Mouse (Mus musculus) liver, embryonic 14.5 days (tissue): ENCODE measurements at regions not wholly inside any gene's neighbourhood (a gene's known extent, or its start where the extent isn't known, plus 50 kb on each side); places are given as distances from the start of the nearest gene placed in this dataset.

ENCODE experiments used
- ATAC-seq: fragments of 200-750 bp; cut with Nextera tagmentation; 2 replicates; pipeline ENCODE4 v1.8.0; 2017; ENCODE audit warnings: moderate number of reproducible peaks, mild to moderate bottlenecking, moderate library complexity; ENCODE audit not compliant: insufficient read depth
- DNase-seq, 3 experiments: peaks; one replicate each; pipeline ENCODE4 v3.0.0-alpha.2; 2012 to 2013; ENCODE audit warnings: low read depth in 3 of 3, low spot score in 3 of 3
- H3K27ac ChIP-seq: fragments of 300-500 bp; sonication (generic); 2 replicates; pipeline ENCODE4 v1.5.1; 2014; ENCODE audit warnings: moderate library complexity, mild to moderate bottlenecking, control low read depth, inconsistent platforms
- H3K27me3 ChIP-seq: fragments of 300-500 bp; sonication (generic); 2 replicates; pipeline ENCODE4 v1.6.1; 2014; ENCODE audit warnings: mild to moderate bottlenecking, low read length, moderate library complexity; ENCODE audit not compliant: control insufficient read depth, insufficient read depth
- H3K36me3 ChIP-seq: fragments of 300-500 bp; sonication (generic); replicated peaks from 2 replicates; pipeline ENCODE4 v1.6.1; 2014; ENCODE audit warnings: low read depth; ENCODE audit not compliant: control insufficient read depth, insufficient read depth
- H3K4me1 ChIP-seq, 2 experiments: fragments of 200-500 bp in 1 of 2; fragments of 300-500 bp in 1 of 2; sonication (generic) in 1 of 2; replicated peaks; 2 replicates each; pipeline ENCODE4 v1.6.1; 2012 to 2014; ENCODE audit warnings: antibody characterized with exemption in 1 of 2, inconsistent platforms in 1 of 2, low read length in 1 of 2; ENCODE audit not compliant: control insufficient read depth in 2 of 2, insufficient read depth in 2 of 2
- H3K4me2 ChIP-seq: fragments of 300-500 bp; sonication (generic); 2 replicates; pipeline ENCODE4 v1.6.1; 2014; ENCODE audit warnings: low read depth, mild to moderate bottlenecking, control low read depth, moderate library complexity
- H3K4me3 ChIP-seq, 2 experiments: fragments of 200-500 bp in 1 of 2; fragments of 300-500 bp in 1 of 2; sonication (generic) in 1 of 2; 2 replicates each; pipeline ENCODE4 v1.5.1; 2012 to 2014; ENCODE audit warnings: low read depth in 2 of 2, low read length in 2 of 2, mild to moderate bottlenecking in 2 of 2, control low read depth in 1 of 2, inconsistent platforms in 1 of 2, moderate library complexity in 1 of 2; ENCODE audit not compliant: insufficient read depth in 1 of 2
- H3K9ac ChIP-seq: fragments of 300-500 bp; sonication (generic); replicated peaks from 2 replicates; pipeline ENCODE4 v1.6.1; 2014; ENCODE audit warnings: mild to moderate bottlenecking, control low read depth, moderate library complexity
- H3K9me3 ChIP-seq: fragments of 300-500 bp; sonication (generic); 2 replicates; pipeline ENCODE4 v1.6.1; 2016; ENCODE audit warnings: low read length, mixed read lengths; ENCODE audit not compliant: control insufficient read depth
- CTCF ChIP-seq: IDR thresholded peaks from 2 replicates; pipeline ENCODE4 v1.5.1; 2016; ENCODE audit warnings: antibody characterized with exemption, low read depth, control low read depth
- EP300 ChIP-seq: IDR thresholded peaks from 2 replicates; pipeline ENCODE4 v1.6.1; 2016; ENCODE audit warnings: antibody characterized with exemption, low read depth
- WGBS: fragments of 180-500 bp; shearing (Covaris S2); extraction: QIAGEN DNeasy Blood & Tissue Kit; methylation state at CpG from one replicate; pipeline ENCODE4 v1.1.7; 2014; ENCODE audit not compliant: insufficient replicate concordance; 5-methylcytosine and 5-hydroxymethylcytosine counted together

DNA sequence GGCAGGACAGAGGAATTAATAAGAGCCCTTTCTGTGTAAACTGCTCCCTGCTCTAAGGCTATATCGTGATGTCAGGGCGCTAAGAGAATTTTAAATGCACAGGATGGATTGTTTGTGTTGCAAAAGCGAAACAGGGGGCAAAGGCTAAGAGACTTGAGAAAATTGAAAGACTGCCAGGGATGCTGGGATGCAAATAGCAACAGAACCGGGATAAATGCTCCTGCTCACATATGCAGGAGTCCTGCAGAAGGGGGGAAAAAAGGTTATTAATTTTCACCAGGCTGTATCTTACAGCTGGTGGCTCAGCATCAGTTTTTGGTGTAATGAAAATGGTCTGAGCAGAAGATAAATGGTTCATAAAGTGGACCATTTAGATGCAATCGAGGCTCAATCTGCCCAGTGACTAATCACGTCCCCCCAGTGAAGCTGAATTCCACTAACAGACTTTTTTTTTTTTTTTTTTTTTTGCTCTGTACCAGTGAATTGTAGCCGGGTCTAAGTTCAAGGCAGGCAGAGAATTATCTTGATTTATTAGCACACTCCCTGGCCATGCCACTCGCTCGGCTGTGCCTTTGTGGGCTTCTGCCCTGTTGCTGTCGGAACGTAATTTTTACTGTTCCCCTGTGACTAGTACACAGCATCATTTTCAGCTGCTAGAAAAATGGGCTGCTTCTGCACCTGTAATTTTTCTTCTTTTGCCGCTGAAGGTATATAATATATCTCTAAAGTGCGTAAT, 222.9 kb upstream of the Pou3f3 start:
- ATAC-seq = no peak
- no peak overlapping the region for H3K4me2 ChIP-seq
- no peaks in the 10 kb centered on the region for H3K9me3 ChIP-seq
- H3K4me3 ChIP-seq = no peak overlapping the region
- 57% methylated on average over 13 of the region's 13 CpGs for WGBS
- TF ChIP-seq EP300 = no peak
- no peak for TF ChIP-seq CTCF
- no peaks in the 10 kb centered on the region for H3K36me3 ChIP-seq
- H3K9ac ChIP-seq = no peak overlapping the region
- no peaks in the 10 kb centered on the region; a peak in 1 of 4 replicates for H3K4me1 ChIP-seq
- no peak for DNase-seq
- no peaks in the 10 kb centered on the region for H3K27me3 ChIP-seq
- no peak overlapping the region for H3K27ac ChIP-seq

DNA sequence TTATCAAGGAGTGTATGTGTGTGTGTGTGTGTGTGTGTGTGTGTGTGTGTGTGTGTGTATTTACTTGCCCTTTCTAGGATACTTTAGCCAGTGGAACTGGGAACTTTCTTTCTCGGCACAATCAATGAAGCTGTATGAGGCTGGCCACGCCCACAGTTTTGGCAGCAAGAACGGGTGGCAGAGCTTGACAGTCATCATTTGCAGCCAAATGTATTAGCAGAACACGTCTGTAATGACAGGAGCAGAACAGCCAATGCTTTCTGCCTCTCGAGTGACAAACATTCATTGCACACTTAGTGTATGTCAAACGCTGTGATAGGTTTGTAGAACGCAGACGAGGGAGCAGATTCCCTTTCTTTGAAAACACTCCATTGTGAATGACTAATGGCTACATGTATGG, 221.4 kb upstream of the Pou3f3 start:
- Histone ChIP-seq H3K36me3 (no peaks in the 10 kb centered on the region), H3K9ac (no peak overlapping the region), H3K4me3 (no peak overlapping the region), H3K4me1 (no peaks in the 10 kb centered on the region; a peak in 1 of 4 replicates), H3K27ac (no peak overlapping the region), H3K9me3 (no peaks in the 10 kb centered on the region), H3K4me2 (no peak overlapping the region), H3K27me3 (no peaks in the 10 kb centered on the region)
- TF ChIP-seq EP300 (no peak), CTCF (no peak)
- no peak for DNase-seq
- ATAC-seq = no peak
- 57% methylated on average over 8 of the region's 8 CpGs for WGBS

DNA sequence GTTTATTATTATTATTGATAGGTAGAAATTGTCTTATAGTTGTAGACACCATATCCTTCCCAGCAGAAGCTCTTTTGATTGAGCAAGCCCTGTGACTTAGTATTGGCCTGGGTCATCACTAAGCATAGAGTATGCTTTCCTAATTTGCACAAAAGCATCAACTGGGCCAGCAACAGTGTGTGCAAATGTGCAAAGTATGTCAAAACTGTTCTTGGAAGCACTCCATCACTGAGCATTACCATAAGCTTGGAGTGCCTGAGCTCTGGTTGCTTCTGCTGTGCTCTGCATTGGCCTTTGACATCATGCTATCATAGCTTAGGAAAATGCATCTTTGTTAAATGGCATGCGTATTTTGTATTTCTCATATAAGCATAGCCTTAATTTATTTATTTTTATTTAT, 220.7 kb upstream of the Pou3f3 start:
- H3K36me3 ChIP-seq = no peaks in the 10 kb centered on the region
- H3K27me3 ChIP-seq = no peaks in the 10 kb centered on the region
- DNase-seq (no peak), ATAC-seq (no peak)
- 68% methylated on average over 1 of the region's 1 CpGs for WGBS
- no peaks in the 10 kb centered on the region; a peak in 1 of 4 replicates for H3K4me1 ChIP-seq
- H3K4me3 ChIP-seq = no peak overlapping the region
- no peak overlapping the region for H3K4me2 ChIP-seq
- no peaks in the 10 kb centered on the region for H3K9me3 ChIP-seq
- H3K9ac ChIP-seq = no peak overlapping the region
- H3K27ac ChIP-seq = no peak overlapping the region
- TF ChIP-seq EP300 (no peak), CTCF (no peak)

DNA sequence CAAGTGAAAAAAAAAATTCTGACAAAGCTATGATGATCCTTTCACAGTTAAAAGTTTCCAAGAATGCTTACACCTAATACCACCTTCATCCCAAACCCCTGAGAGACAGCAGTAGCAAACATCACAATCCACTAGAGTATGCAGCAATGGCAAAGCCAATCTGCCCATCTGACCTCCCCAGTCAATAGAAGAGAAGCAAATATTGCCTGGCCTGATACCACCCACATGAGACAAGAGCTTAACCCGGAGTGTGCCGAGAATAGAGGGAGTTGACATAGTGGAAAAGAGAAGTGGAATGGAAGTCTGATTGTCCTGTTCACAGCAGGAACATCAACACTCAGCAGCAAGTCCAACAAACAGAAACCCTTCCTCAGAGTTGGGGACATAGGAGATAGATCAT, 219.9 kb upstream of the Pou3f3 start:
- no peak overlapping the region for H3K4me3 ChIP-seq
- H3K9me3 ChIP-seq = no peaks in the 10 kb centered on the region
- WGBS = 45% methylated on average over 2 of the region's 2 CpGs
- H3K36me3 ChIP-seq = no peaks in the 10 kb centered on the region
- no peaks in the 10 kb centered on the region; a peak in 1 of 4 replicates for H3K4me1 ChIP-seq
- DNase-seq = no peak
- no peaks in the 10 kb centered on the region for H3K27me3 ChIP-seq
- H3K27ac ChIP-seq = no peak overlapping the region
- no peak for ATAC-seq
- no peak overlapping the region for H3K9ac ChIP-seq
- H3K4me2 ChIP-seq = no peak overlapping the region
- TF ChIP-seq CTCF = no peak
- TF ChIP-seq EP300 = no peak

DNA sequence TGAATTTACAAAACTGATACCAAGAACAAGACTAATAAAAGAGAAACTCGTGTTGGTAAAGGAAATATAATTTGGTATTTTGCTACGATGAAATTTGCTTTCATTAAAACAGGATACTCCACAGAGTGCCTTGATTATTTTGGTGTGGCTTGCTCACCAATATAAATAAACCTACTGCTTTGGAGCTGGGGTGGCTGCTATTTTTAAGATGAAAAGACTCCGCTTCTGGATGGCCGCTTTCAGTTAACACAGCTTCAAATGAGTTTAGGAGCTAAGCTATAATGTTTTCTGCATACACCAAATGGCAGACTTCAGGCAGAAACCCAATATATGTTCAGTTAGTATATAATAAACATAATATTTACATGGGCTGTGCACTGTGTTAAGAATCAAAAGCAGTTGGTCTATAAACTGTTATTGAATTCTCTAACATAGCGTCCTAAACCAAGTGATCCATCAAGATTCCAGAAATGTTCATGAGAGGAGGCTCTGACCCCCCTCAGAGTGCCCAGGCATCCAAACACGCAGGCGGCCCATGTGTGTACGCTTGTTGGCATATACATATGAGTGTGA, 215.1 kb upstream of the Pou3f3 start:
- Histone ChIP-seq H3K4me1 (no peaks in the 10 kb centered on the region; a peak in 1 of 4 replicates), H3K9ac (no peak overlapping the region), H3K4me3 (no peak overlapping the region), H3K27me3 (no peaks in the 10 kb centered on the region), H3K4me2 (no peak overlapping the region), H3K9me3 (no peaks in the 10 kb centered on the region), H3K27ac (no peak overlapping the region), H3K36me3 (no peaks in the 10 kb centered on the region)
- 73% methylated on average over 8 of the region's 8 CpGs for whole genome bisulfite sequencing
- no peak for DNase-seq
- ATAC-seq = no peak
- TF ChIP-seq CTCF (no peak), EP300 (no peak)
